Mouse (Mus musculus) embryonic facial prominence, embryonic 15.5 days (tissue): ENCODE measurements at regions not wholly inside any gene's neighbourhood (a gene's known extent, or its start where the extent isn't known, plus 50 kb on each side); places are given as distances from the start of the nearest gene placed in this dataset.

Experiments
- ATAC-seq: fragments of 200-750 bp; cut with Nextera tagmentation; 2 replicates; pipeline ENCODE4 v1.8.0; 2017; ENCODE audit warnings: low read depth, moderate TSS enrichment; ENCODE audit not compliant: insufficient number of reproducible peaks, low FRiP score, low TSS enrichment
- H3K27ac ChIP-seq: fragments of 300-500 bp; sonication (generic); replicated peaks from 2 replicates; pipeline ENCODE4 v1.5.1; 2015; ENCODE audit warnings: mild to moderate bottlenecking, inconsistent platforms
- H3K27me3 ChIP-seq: fragments of 300-500 bp; sonication (generic); 2 replicates; pipeline ENCODE4 v1.6.1; 2015; ENCODE audit warnings: inconsistent platforms
- H3K36me3 ChIP-seq: fragments of 300-500 bp; sonication (generic); 2 replicates; pipeline ENCODE4 v1.6.1; 2015; ENCODE audit warnings: mild to moderate bottlenecking, inconsistent platforms
- H3K4me1 ChIP-seq: fragments of 300-500 bp; sonication (generic); 2 replicates; pipeline ENCODE4 v1.6.1; 2015; ENCODE audit warnings: inconsistent platforms
- H3K4me2 ChIP-seq: fragments of 300-500 bp; sonication (generic); replicated peaks from 2 replicates; pipeline ENCODE4 v1.6.1; 2015; ENCODE audit warnings: mild to moderate bottlenecking, inconsistent platforms
- H3K4me3 ChIP-seq: fragments of 300-500 bp; sonication (generic); replicated peaks from 2 replicates; pipeline ENCODE4 v1.5.1; 2015; ENCODE audit warnings: mild to moderate bottlenecking, inconsistent platforms
- H3K9ac ChIP-seq: fragments of 300-500 bp; sonication (generic); 2 replicates; pipeline ENCODE4 v1.6.1; 2015; ENCODE audit warnings: inconsistent platforms
- H3K9me3 ChIP-seq: fragments of 300-500 bp; sonication (generic); replicated peaks from 2 replicates; pipeline ENCODE4 v1.6.1; 2016; ENCODE audit warnings: inconsistent platforms
- WGBS: fragments of 180-500 bp; shearing (Covaris S2); methylation state at CpG from one replicate; pipeline ENCODE4 v1.1.7; 2015; 5-methylcytosine and 5-hydroxymethylcytosine counted together

- no peak overlapping the region for H3K4me3 ChIP-seq
Observed at GRCm38 (mm10) chr4:31553780-31554394, 410.0 kb upstream of the Map3k7 start.

DNA sequence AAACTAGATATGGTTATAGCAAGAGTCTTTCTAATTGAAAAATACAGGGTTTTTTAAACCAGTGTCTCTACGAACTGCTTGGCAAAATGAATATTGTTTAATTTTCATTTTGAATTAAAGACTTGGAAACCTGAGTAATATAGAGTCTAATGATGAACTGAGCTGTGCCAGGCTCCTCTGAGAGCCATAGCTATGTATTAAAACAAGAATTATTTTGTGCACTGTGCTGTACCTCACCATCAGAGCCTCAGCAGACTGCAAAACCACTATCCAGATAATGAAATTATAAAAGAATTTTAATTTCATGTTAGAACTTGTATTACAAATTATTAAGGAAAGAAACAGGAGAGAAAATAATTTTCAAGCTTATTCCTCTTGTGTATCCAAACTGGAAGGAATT is 408.8 kb upstream of the Map3k7 start:
- Histone ChIP-seq H3K4me2 (no peak overlapping the region), H3K4me1 (no peaks in the 10 kb centered on the region), H3K36me3 (no peaks in the 10 kb centered on the region), H3K9me3 (no peaks in the 10 kb centered on the region), H3K27me3 (no peaks in the 10 kb centered on the region), H3K9ac (no peak overlapping the region), H3K27ac (no peak overlapping the region), H3K4me3 (no peak overlapping the region)
- 73% methylated on average over 1 of the region's 1 CpGs for WGBS
- no peak for ATAC-seq

More at GRCm38 (mm10) chr4:31553780-31554394, 410.0 kb upstream of the Map3k7 start:
- Histone ChIP-seq H3K36me3 (no peaks in the 10 kb centered on the region), H3K9me3 (no peaks in the 10 kb centered on the region), H3K4me2 (no peak overlapping the region), H3K27me3 (no peaks in the 10 kb centered on the region), H3K9ac (no peak overlapping the region), H3K27ac (no peak overlapping the region), H3K4me1 (no peaks in the 10 kb centered on the region)
- WGBS = 86% methylated on average over 16 of the region's 16 CpGs
- no peak for ATAC-seq

DNA sequence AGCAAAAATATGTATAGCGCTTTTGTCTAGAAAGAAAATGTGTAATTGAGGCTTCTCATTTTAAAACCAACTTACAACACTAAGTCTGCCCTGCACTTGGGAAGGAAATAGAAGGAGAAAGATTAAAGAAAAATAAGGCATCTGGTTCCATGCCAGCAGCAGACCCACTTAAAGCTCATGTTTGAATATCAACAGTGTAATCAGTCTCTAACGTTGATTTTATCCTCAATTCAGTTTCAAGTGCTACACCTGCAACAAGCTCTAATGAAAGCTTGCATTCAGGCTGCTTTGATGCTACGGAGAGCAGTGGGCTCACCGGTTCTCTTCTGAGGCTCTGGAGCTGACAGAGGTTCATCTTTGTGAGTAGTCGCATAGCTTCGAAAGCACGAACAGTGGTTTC is 406.6 kb upstream of the Map3k7 start:
- H3K36me3 ChIP-seq = no peaks in the 10 kb centered on the region
- no peaks in the 10 kb centered on the region for H3K27me3 ChIP-seq
- WGBS = 70% methylated on average over 7 of the region's 7 CpGs
- no peaks in the 10 kb centered on the region for H3K9me3 ChIP-seq
- H3K9ac ChIP-seq = no peak overlapping the region
- H3K4me1 ChIP-seq = no peaks in the 10 kb centered on the region
- no peak overlapping the region for H3K4me2 ChIP-seq
- no peak for ATAC-seq
- no peak overlapping the region for H3K27ac ChIP-seq
- no peak overlapping the region for H3K4me3 ChIP-seq

GRCm38 (mm10) chr4:31560305-31560704 is 403.6 kb upstream of the Map3k7 start:
- Histone ChIP-seq H3K36me3 (no peaks in the 10 kb centered on the region), H3K4me3 (no peak overlapping the region), H3K9me3 (no peaks in the 10 kb centered on the region), H3K4me1 (no peaks in the 10 kb centered on the region), H3K27ac (no peak overlapping the region), H3K27me3 (no peaks in the 10 kb centered on the region), H3K9ac (no peak overlapping the region), H3K4me2 (no peak overlapping the region)
- ATAC-seq = no peak
- 81% methylated on average over 4 of the region's 4 CpGs for WGBS

DNA sequence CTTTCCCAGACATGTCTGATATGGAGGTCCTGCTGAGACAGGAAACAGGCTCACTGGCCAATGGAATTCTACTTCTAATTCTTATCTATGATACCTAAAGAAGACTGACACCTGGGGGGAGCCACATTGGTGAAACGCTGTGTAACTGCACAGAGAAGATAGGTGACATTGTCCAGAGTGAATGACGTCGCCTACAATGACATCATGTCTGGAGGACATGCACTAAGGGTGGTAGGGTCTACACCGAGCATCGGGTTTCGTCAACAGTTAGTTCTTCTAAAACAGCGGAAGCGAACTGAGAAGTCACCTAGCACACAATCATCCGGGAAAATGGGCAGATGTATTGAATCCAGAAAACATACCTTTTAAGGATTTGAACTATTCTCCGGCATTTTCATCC is 402.7 kb upstream of the Map3k7 start:
- Histone ChIP-seq H3K27me3 (no peaks in the 10 kb centered on the region), H3K4me3 (no peak overlapping the region), H3K27ac (no peak overlapping the region), H3K4me2 (0 out of 2 replicates have a peak overlapping the region, but pooled peaks have one; percentile 21), H3K9ac (no peak overlapping the region), H3K36me3 (no peaks in the 10 kb centered on the region), H3K4me1 (no peaks in the 10 kb centered on the region), H3K9me3 (no peaks in the 10 kb centered on the region)
- no peak for ATAC-seq
- 88% methylated on average over 10 of the region's 10 CpGs for WGBS

- Histone ChIP-seq H3K4me3 (no peak overlapping the region), H3K9me3 (no peaks in the 10 kb centered on the region), H3K27me3 (no peaks in the 10 kb centered on the region), H3K27ac (no peak overlapping the region), H3K4me1 (no peaks in the 10 kb centered on the region), H3K4me2 (peak overlapping the region; percentile 21), H3K9ac (no peak overlapping the region), H3K36me3 (no peaks in the 10 kb centered on the region)
- 9% methylated on average over 3 of the region's 3 CpGs for WGBS
- ATAC-seq = no peak
Observed at GRCm38 (mm10) chr4:31561823-31562222, 402.1 kb upstream of the Map3k7 start.

DNA sequence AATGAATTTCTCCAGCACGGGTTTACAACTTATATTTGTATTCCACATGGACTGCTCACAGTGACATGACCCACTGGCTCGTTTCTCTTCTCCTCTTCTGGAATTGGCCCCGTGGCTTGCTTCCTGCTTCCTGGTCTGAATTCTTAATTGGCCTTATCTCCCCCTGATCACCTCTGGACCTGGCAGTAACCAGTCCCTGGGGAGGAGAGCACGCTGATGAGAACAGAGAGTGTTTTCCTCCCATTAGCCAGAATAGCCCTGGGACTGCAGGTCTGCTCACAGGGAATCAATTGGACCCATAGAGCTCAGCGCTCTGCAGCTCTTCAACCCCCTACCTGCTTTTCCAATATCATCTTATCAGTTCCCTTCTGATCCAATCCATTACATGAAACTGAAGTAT is 397.7 kb upstream of the Map3k7 start:
- Histone ChIP-seq H3K9ac (no peak overlapping the region), H3K4me2 (no peak overlapping the region), H3K4me3 (no peak overlapping the region), H3K27ac (no peak overlapping the region), H3K9me3 (no peaks in the 10 kb centered on the region), H3K27me3 (no peaks in the 10 kb centered on the region), H3K4me1 (no peaks in the 10 kb centered on the region), H3K36me3 (no peaks in the 10 kb centered on the region)
- no peak for ATAC-seq
- 30% methylated on average over 5 of the region's 5 CpGs for WGBS

DNA sequence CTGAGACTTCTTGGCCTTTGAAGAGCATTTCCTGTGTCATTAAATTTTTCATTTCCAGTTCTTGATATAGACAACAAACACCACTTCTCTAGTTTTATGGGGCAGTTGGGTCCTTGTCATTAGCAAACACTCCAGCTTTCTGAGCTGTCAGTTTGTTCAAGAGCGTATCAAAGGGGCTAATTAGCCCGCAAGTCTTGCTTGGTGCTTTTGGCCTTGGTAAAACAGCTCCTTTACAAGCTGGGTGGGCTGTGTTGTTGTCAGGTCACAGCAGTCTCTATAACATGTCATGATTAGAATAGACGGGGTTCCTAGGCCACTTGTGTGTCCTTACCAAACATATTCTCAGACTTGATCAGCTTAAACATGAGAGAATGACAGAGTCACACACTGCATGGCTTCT is 397.1 kb upstream of the Map3k7 start:
- ATAC-seq = no peak
- Histone ChIP-seq H3K27me3 (no peaks in the 10 kb centered on the region), H3K4me3 (no peak overlapping the region), H3K9me3 (no peaks in the 10 kb centered on the region), H3K4me2 (no peak overlapping the region), H3K4me1 (no peaks in the 10 kb centered on the region), H3K27ac (no peak overlapping the region), H3K9ac (no peak overlapping the region), H3K36me3 (no peaks in the 10 kb centered on the region)
- 61% methylated on average over 3 of the region's 3 CpGs for WGBS

GRCm38 (mm10) chr4:31569687-31570086 is 394.2 kb upstream of the Map3k7 start:
- no peak overlapping the region for H3K4me3 ChIP-seq
- no peaks in the 10 kb centered on the region for H3K36me3 ChIP-seq
- no peaks in the 10 kb centered on the region for H3K9me3 ChIP-seq
- no peaks in the 10 kb centered on the region for H3K27me3 ChIP-seq
- ATAC-seq = no peak
- no peak overlapping the region for H3K9ac ChIP-seq
- no peaks in the 10 kb centered on the region for H3K4me1 ChIP-seq
- no peak overlapping the region for H3K4me2 ChIP-seq
- 83% methylated on average over 1 of the region's 1 CpGs for WGBS
- H3K27ac ChIP-seq = no peak overlapping the region

DNA sequence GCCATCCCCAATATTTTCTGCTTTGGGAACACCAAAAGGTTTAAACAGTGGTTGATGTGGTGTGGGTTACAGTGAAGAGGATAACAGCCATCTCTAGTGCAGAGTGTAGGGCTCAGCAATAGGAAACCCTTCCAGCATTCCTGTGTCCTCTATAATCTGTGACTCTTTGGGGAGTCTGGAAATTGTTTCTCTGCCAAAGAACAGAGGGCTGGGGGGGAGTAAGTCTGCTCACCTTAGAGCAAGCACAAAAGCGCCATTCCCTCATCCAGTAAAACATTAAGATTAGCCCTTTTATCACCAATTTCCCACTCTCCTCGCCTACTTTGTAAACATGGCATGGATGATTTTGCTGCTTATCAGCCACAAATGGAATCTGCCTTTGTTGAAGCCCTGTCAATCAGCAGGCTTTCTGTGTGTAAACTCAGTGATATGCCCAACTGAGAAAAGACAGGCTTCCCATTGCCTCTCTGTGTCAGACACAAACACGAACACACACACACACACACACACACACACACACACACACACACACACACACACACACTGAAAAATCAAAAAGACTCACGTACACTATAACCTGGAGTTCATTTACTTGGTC is 386.8 kb upstream of the Map3k7 start:
- ATAC-seq = no peak
- WGBS = 63% methylated on average over 4 of the region's 4 CpGs

DNA sequence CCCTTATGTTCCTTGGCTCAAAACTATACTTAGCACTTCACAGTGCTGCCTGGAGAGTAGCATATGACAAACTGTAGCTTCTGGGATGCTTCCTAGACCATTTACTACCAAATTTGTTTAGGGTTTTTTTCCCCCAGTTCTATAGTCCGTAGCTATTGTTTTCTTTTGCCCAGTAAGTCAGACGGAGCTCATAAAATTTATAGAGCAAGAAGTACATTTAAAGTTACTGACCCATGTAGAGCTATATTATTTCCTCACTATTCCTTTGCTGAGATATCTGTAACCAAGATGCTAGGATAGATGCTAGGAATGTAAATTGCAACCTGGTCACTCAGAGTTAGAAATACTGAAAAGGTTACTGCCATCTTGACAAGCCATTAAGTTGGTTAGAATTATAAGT is 380.4 kb upstream of the Map3k7 start:
- ATAC-seq = no peak
- H3K9me3 ChIP-seq = no peaks in the 10 kb centered on the region
- 73% methylated on average over 2 of the region's 2 CpGs for WGBS
- no peak overlapping the region for H3K4me2 ChIP-seq
- no peak overlapping the region for H3K9ac ChIP-seq
- no peak overlapping the region for H3K27ac ChIP-seq
- no peaks in the 10 kb centered on the region for H3K4me1 ChIP-seq
- no peaks in the 10 kb centered on the region for H3K36me3 ChIP-seq
- no peaks in the 10 kb centered on the region for H3K27me3 ChIP-seq
- no peak overlapping the region for H3K4me3 ChIP-seq

More for the DNA sequence above, 386.8 kb upstream of the Map3k7 start:
- H3K27ac ChIP-seq = no peak overlapping the region
- H3K4me2 ChIP-seq = no peak overlapping the region
- no peaks in the 10 kb centered on the region for H3K27me3 ChIP-seq
- H3K36me3 ChIP-seq = no peaks in the 10 kb centered on the region
- H3K4me1 ChIP-seq = no peaks in the 10 kb centered on the region
- H3K4me3 ChIP-seq = no peak overlapping the region
- H3K9me3 ChIP-seq = no peaks in the 10 kb centered on the region
- H3K9ac ChIP-seq = no peak overlapping the region

DNA sequence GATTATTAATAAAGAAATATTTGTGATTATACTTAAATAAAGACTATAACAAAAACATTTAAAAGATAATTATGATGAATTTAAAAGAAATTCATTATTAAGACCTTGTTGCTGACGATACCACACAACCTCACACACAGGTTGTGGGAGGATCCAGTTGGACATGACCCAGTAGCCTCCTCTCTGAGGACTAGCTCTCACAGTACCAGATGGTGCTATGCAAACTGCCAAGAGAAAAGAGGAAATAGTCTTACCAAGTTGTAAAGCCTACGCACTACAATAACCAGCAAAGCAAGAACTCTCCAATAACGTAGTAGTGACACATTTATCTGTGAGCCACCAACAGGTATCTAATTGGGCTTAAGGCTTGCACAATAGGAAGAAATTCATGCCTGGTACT is 379.7 kb upstream of the Map3k7 start:
- Histone ChIP-seq H3K4me2 (no peak overlapping the region), H3K9me3 (no peaks in the 10 kb centered on the region), H3K36me3 (no peaks in the 10 kb centered on the region), H3K4me3 (no peak overlapping the region), H3K27me3 (no peaks in the 10 kb centered on the region), H3K4me1 (no peaks in the 10 kb centered on the region), H3K9ac (no peak overlapping the region), H3K27ac (no peak overlapping the region)
- 88% methylated on average over 3 of the region's 3 CpGs for WGBS
- no peak for ATAC-seq
